In the genomic region with DNA sequence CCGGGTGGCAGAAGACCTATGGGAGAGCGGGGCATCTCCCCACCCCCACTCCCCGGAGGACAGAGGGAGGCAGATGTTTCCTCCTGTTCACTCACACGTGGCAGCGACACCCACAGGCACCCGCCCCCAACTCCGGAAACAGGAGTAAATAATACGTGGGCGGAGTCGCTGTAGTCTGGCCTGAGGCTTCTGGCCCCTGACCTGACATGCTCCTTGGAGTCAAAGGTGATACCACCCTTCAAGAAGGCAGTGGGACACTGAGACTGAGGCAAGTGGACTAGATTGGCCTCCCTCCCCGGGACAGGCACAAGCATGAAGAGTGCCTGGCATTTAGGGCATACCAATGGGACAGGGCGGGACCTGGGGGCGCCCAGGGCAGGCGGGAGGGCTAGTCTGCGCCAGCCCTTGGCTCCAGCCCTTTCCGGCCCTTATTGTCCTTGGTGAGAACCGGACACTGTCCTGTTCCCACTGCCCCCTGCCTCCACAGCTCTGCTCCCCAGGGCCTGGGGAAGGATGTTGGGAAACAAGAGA, we compare ENCODE assay signal across 1 mouse cellular context.
TF ChIP-seq lines count a peak whose summit lies in the region.

No protein-coding gene starts in this region.

TF ChIP-seq in MEL, 35 proteins besides CTCF, POLR2A, EP300 and RAD21 (continued from another document):
- TF ChIP-seq MYB (IDR thresholded peaks at IDR 0.05; ENCODE audit: low read depth, low read length), result no peak
- TF ChIP-seq NELFE (IDR thresholded peaks at IDR 0.05; ENCODE audit: low read depth, low read length), result no peak; the same call in 1 of the 2 replicates
- TF ChIP-seq USF2 (IDR thresholded peaks at IDR 0.05; ENCODE audit: borderline replicate concordance in 1 of 2, insufficient read depth in 1 of 2, low read depth in 1 of 2, low read length in 2 of 2), result no peak
- TF ChIP-seq MEF2A (IDR thresholded peaks at IDR 0.05; ENCODE audit: extremely low read depth, insufficient replicate concordance, low read depth, low read length, poor library complexity, severe bottlenecking), result no peak
- peak; percentile 81 for TF ChIP-seq SIN3A (IDR thresholded peaks at IDR 0.05; ENCODE audit: low read length)
- TF ChIP-seq POLR2AphosphoS5 (IDR thresholded peaks at IDR 0.05; ENCODE audit: borderline replicate concordance, low read depth, low read length), result no peak
- no peak for TF ChIP-seq ZMIZ1 (IDR thresholded peaks at IDR 0.05; ENCODE audit: low read depth, low read length)
- peak; percentile 84 for TF ChIP-seq MAX (IDR thresholded peaks at IDR 0.05; ENCODE audit: low read length)
- TF ChIP-seq ETS1 (IDR thresholded peaks at IDR 0.05; ENCODE audit: low read depth, low read length), result peak; percentile 47
- TF ChIP-seq ELF1 (IDR thresholded peaks at IDR 0.05; ENCODE audit: low read depth, low read length), result 0 out of 2 replicates have a peak, but pooled peaks have one; percentile 14
- no peak for TF ChIP-seq UBTF (IDR thresholded peaks at IDR 0.05; ENCODE audit: borderline replicate concordance, insufficient read depth, low read depth, low read length)
- TF ChIP-seq ZNF384 (IDR thresholded peaks at IDR 0.05; ENCODE audit: low read depth, low read length), result no peak
- TF ChIP-seq BHLHE40 (IDR thresholded peaks at IDR 0.05; ENCODE audit: borderline replicate concordance, low read depth, low read length), result peak; percentile 69; the same call in 1 of the 2 replicates
- TF ChIP-seq ZC3H11A (IDR thresholded peaks at IDR 0.05; ENCODE audit: low read depth, low read length), result no peak
- TF ChIP-seq SMC3 (IDR thresholded peaks at IDR 0.05; ENCODE audit: low read depth, low read length), result no peak
- no peak for TF ChIP-seq CHD1 (IDR thresholded peaks at IDR 0.05; ENCODE audit: low read depth, low read length)
- TF ChIP-seq CHD2 (IDR thresholded peaks at IDR 0.05; ENCODE audit: low read length), result no peak
- peak; percentile 43; the same call in 1 of the 2 replicates for TF ChIP-seq TCF12 (IDR thresholded peaks at IDR 0.05; ENCODE audit: low read depth, low read length)
- no peak for TF ChIP-seq NRF1 (IDR thresholded peaks at IDR 0.05; ENCODE audit: insufficient read depth, low read depth, low read length, poor library complexity, severe bottlenecking)
- TF ChIP-seq HCFC1 (IDR thresholded peaks at IDR 0.05; ENCODE audit: low read depth, low read length), result no peak
- no peak for TF ChIP-seq GABPA (IDR thresholded peaks at IDR 0.05; ENCODE audit: low read depth, low read length)
- no peak for TF ChIP-seq TAL1 (IDR thresholded peaks at IDR 0.05; ENCODE audit: low read length)
- no peak for TF ChIP-seq KAT2A (conservative IDR thresholded peaks at IDR 0.05; ENCODE audit: low read depth, low read length)
- no peak for TF ChIP-seq MAFK (IDR thresholded peaks at IDR 0.05; ENCODE audit: borderline replicate concordance, low read depth, low read length)
- TF ChIP-seq E2F4 (IDR thresholded peaks at IDR 0.05; ENCODE audit: borderline replicate concordance, low read depth, low read length), result no peak
- TF ChIP-seq USF1 (IDR thresholded peaks at IDR 0.05; ENCODE audit: low read depth, low read length), result peak; percentile 50; the same call in 1 of the 2 replicates
- no peak for TF ChIP-seq POLR2AphosphoS2 (IDR thresholded peaks at IDR 0.05; ENCODE audit: low read length)
- TF ChIP-seq JUND (IDR thresholded peaks at IDR 0.05; ENCODE audit: low read depth, low read length), result no peak
- no peak for TF ChIP-seq RCOR1 (IDR thresholded peaks at IDR 0.05; ENCODE audit: low read depth, low read length)
